Mouse (Mus musculus) mesoderm, embryonic 11.5 days (tissue): ENCODE data around the gene Chrm3.

Experiments
- DNase-seq: peaks from one replicate; pipeline ENCODE4 v3.0.0-alpha.2; 2012; ENCODE audit warnings: low read depth, low spot score

Chrm3 gene

GRCm38 (mm10) chr13:9993571-9993970 is 367.1 kb downstream of the Chrm3 start:
- no peak for DNase-seq

- DNase-seq, result no peak
These were observed 368.0 kb downstream of the Chrm3 start for GRCm38 (mm10) chr13:9992640-9993039.

- no peak for DNase-seq
These were observed 375.0 kb downstream of the Chrm3 start for GRCm38 (mm10) chr13:9985648-9986047.

- DNase-seq, result no peak
These were observed 377.4 kb downstream of the Chrm3 start for GRCm38 (mm10) chr13:9983293-9983692.

GRCm38 (mm10) chr13:9977699-9978098 is 382.9 kb downstream of the Chrm3 start:
- no peak for DNase-seq

GRCm38 (mm10) chr13:9973742-9974321 is 386.8 kb downstream of the Chrm3 start:
- DNase-seq, result no peak

GRCm38 (mm10) chr13:9971845-9972244 is 388.8 kb downstream of the Chrm3 start:
- DNase-seq, result no peak

GRCm38 (mm10) chr13:9952619-9953018 is 408.0 kb downstream of the Chrm3 start:
- no peak for DNase-seq

- no peak for DNase-seq
These were observed 409.3 kb downstream of the Chrm3 start for GRCm38 (mm10) chr13:9951376-9951775.

- no peak for DNase-seq
These were observed 411.6 kb downstream of the Chrm3 start for GRCm38 (mm10) chr13:9949091-9949490.

- DNase-seq, result no peak
These were observed 420.5 kb downstream of the Chrm3 start for GRCm38 (mm10) chr13:9940186-9940585.

- no peak for DNase-seq
These were observed 421.7 kb downstream of the Chrm3 start for GRCm38 (mm10) chr13:9938798-9939485.

GRCm38 (mm10) chr13:9932714-9933113 is 427.9 kb downstream of the Chrm3 start:
- DNase-seq, result no peak

GRCm38 (mm10) chr13:9930606-9931005 is 430.0 kb downstream of the Chrm3 start:
- DNase-seq, result no peak

GRCm38 (mm10) chr13:9929978-9930377 is 430.7 kb downstream of the Chrm3 start:
- peak; percentile 62 for DNase-seq

GRCm38 (mm10) chr13:9921150-9921549 is 439.5 kb downstream of the Chrm3 start:
- DNase-seq, result no peak

GRCm38 (mm10) chr13:9912697-9913096 is 447.9 kb downstream of the Chrm3 start:
- DNase-seq, result no peak

GRCm38 (mm10) chr13:9908707-9909106 is 451.9 kb downstream of the Chrm3 start:
- no peak for DNase-seq

GRCm38 (mm10) chr13:9907202-9907601 is 453.4 kb downstream of the Chrm3 start:
- DNase-seq, result no peak

GRCm38 (mm10) chr13:9904455-9904854 is 456.2 kb downstream of the Chrm3 start:
- no peak for DNase-seq

GRCm38 (mm10) chr13:9900653-9901385 is 459.8 kb downstream of the Chrm3 start:
- no peak for DNase-seq

GRCm38 (mm10) chr13:9898664-9899369 is 461.8 kb downstream of the Chrm3 start:
- DNase-seq, result no peak
